Mouse (Mus musculus) liver, embryonic 14.5 days (tissue): Measurements from ENCODE around the gene Sez6l.

Source experiments
- CTCF ChIP-seq: IDR thresholded peaks from 2 replicates; pipeline ENCODE4 v1.5.1; 2016; ENCODE audit warnings: antibody characterized with exemption, low read depth, control low read depth
- EP300 ChIP-seq: IDR thresholded peaks from 2 replicates; pipeline ENCODE4 v1.6.1; 2016; ENCODE audit warnings: antibody characterized with exemption, low read depth

- no peak for TF ChIP-seq EP300
- no peak for TF ChIP-seq CTCF
Observed at GRCm38 (mm10) chr5:112597307-112597706, 20.3 kb upstream of the Sez6l start.
